Mouse (Mus musculus): ENCODE measurements around the gene Hspa1a. TPM values are rescaled to one million over a fixed set of nuclear protein-coding genes. Genes with fewer than 3 reads are reported as not detected.

Hspa1a gene
- polyA plus RNA-seq, 1 experiment from 2014 or later: 4.4 TPM

GRCm38 (mm10) chr17:34934031-34934430, 37.9 kb downstream of the Hspa1a start:
- 69% methylated on average over 24 of the region's 24 CpGs for WGBS
- Histone ChIP-seq H3K9me3 (no peaks in the 10 kb centered on the region), H3K4me3 (no peak overlapping the region), H3K27ac (no peak overlapping the region), H3K4me2 (replicated peaks) (no peak overlapping the region), H3K4me1 (peaks cover 11% of the 10 kb centered on the region), H3K9ac (no peak overlapping the region; the same call in 1 of the 2 replicates), H3K36me3 (peaks cover 18% of the 10 kb centered on the region), H3K27me3 (no peaks in the 10 kb centered on the region)
- ATAC-seq (ENCODE audit: low FRiP score, low read depth): no peak

- peak overlapping the region; percentile 84 for H3K9ac ChIP-seq
- H3K27me3 ChIP-seq: no peaks in the 10 kb centered on the region
- WGBS: 83% methylated on average over 8 of the region's 8 CpGs
- H3K36me3 ChIP-seq: peaks cover 18% of the 10 kb centered on the region
- no peaks in the 10 kb centered on the region for H3K9me3 ChIP-seq
- peak overlapping the region; percentile 77 for H3K4me3 ChIP-seq
- peak overlapping the region; percentile 99 for H3K4me2 ChIP-seq (replicated peaks)
- no peak overlapping the region for H3K27ac ChIP-seq
- H3K4me1 ChIP-seq: peaks cover 11% of the 10 kb centered on the region
- no peak for ATAC-seq (ENCODE audit: low FRiP score, low read depth)
Measured at GRCm38 (mm10) chr17:34932287-34932686, 39.7 kb downstream of the Hspa1a start.

- H3K4me3 ChIP-seq: peak overlapping the region; percentile 77
- no peaks in the 10 kb centered on the region for H3K9me3 ChIP-seq
- no peaks in the 10 kb centered on the region for H3K27me3 ChIP-seq
- H3K9ac ChIP-seq: peak overlapping the region; percentile 84
- H3K27ac ChIP-seq: no peak overlapping the region
- H3K4me1 ChIP-seq: peaks cover 11% of the 10 kb centered on the region
- peak overlapping the region; percentile 99 for H3K4me2 ChIP-seq (replicated peaks)
- ATAC-seq (ENCODE audit: low FRiP score, low read depth): no peak
- 12% methylated on average over 14 of the region's 14 CpGs for WGBS
- H3K36me3 ChIP-seq: peaks cover 18% of the 10 kb centered on the region
Measured at GRCm38 (mm10) chr17:34931735-34932098, 40.2 kb downstream of the Hspa1a start.

- no peaks in the 10 kb centered on the region for H3K27me3 ChIP-seq
- no peaks in the 10 kb centered on the region for H3K9me3 ChIP-seq
- peaks cover 18% of the 10 kb centered on the region for H3K36me3 ChIP-seq
- H3K27ac ChIP-seq: no peak within 1 kb of the TSS
- peak within 1 kb of the TSS; percentile 77 for H3K4me3 ChIP-seq
- ATAC-seq (ENCODE audit: low FRiP score, low read depth): peak; percentile 97
- H3K4me1 ChIP-seq: peaks cover 11% of the 10 kb centered on the region
- WGBS: under 1% methylated on average over 38 of the region's 38 CpGs
- peak within 1 kb of the TSS; percentile 99 for H3K4me2 ChIP-seq (replicated peaks)
- peak within 1 kb of the TSS; percentile 84 for H3K9ac ChIP-seq
Measured at GRCm38 (mm10) chr17:34931061-34931734, 40.8 kb downstream of the Hspa1a start, which contains the start of gene Neu1. Neu1 (plus strand) TSS chr17:34931253.

GRCm38 (mm10) chr17:34928841-34929240, 43.1 kb downstream of the Hspa1a start:
- Histone ChIP-seq H3K4me1 (peaks cover 11% of the 10 kb centered on the region), H3K9me3 (no peaks in the 10 kb centered on the region), H3K9ac (no peak overlapping the region), H3K4me2 (replicated peaks) (no peak overlapping the region), H3K27ac (no peak overlapping the region), H3K36me3 (peaks cover 3% of the 10 kb centered on the region; the same call in 1 of the 2 replicates), H3K4me3 (no peak overlapping the region), H3K27me3 (no peaks in the 10 kb centered on the region)
- ATAC-seq (ENCODE audit: low FRiP score, low read depth): no peak
- WGBS: 68% methylated on average over 4 of the region's 4 CpGs

- Histone ChIP-seq H3K4me1 (peaks cover 10% of the 10 kb centered on the region), H3K9ac (no peak overlapping the region), H3K4me3 (no peak overlapping the region), H3K27me3 (no peaks in the 10 kb centered on the region), H3K27ac (no peak overlapping the region), H3K36me3 (no peaks in the 10 kb centered on the region), H3K9me3 (no peaks in the 10 kb centered on the region), H3K4me2 (replicated peaks) (no peak overlapping the region)
- 84% methylated on average over 18 of the region's 18 CpGs for WGBS
- ATAC-seq (ENCODE audit: low FRiP score, low read depth): no peak
Measured at GRCm38 (mm10) chr17:34927306-34928019, 44.5 kb downstream of the Hspa1a start.

- Histone ChIP-seq H3K27me3 (no peaks in the 10 kb centered on the region), H3K4me2 (replicated peaks) (no peak overlapping the region), H3K9ac (no peak overlapping the region), H3K9me3 (no peaks in the 10 kb centered on the region), H3K27ac (no peak overlapping the region), H3K4me3 (no peak overlapping the region), H3K36me3 (no peaks in the 10 kb centered on the region), H3K4me1 (no peaks in the 10 kb centered on the region)
- WGBS: 67% methylated on average over 4 of the region's 5 CpGs
- no peak for ATAC-seq (ENCODE audit: low FRiP score, low read depth)
Measured at GRCm38 (mm10) chr17:34924258-34924657, 47.7 kb downstream of the Hspa1a start.

GRCm38 (mm10) chr17:34922939-34923338, 49.0 kb downstream of the Hspa1a start:
- no peak overlapping the region for H3K9ac ChIP-seq
- H3K27me3 ChIP-seq: no peaks in the 10 kb centered on the region
- H3K4me1 ChIP-seq: no peaks in the 10 kb centered on the region
- H3K36me3 ChIP-seq: no peaks in the 10 kb centered on the region
- no peaks in the 10 kb centered on the region for H3K9me3 ChIP-seq
- no peak for ATAC-seq (ENCODE audit: low FRiP score, low read depth)
- H3K4me2 ChIP-seq (replicated peaks): no peak overlapping the region
- H3K27ac ChIP-seq: no peak overlapping the region
- H3K4me3 ChIP-seq: no peak overlapping the region
- 46% methylated on average over 6 of the region's 6 CpGs for WGBS

Other genes with a start within 250 kb of the Hspa1a start
- gene C4b, start 228.3 kb downstream of the Hspa1a start, polyA plus RNA-seq (2015; fragmentation: Nextera tagmentation; extraction: Ambion mirVana): 0.06 and 0.17 TPM in 2 replicates
- 0.18 TPM in 1 of 2 replicates, not detected in the other for gene Cyp21a1, start 167.6 kb downstream of the Hspa1a start, polyA plus RNA-seq (2015; fragmentation: Nextera tagmentation; extraction: Ambion mirVana)
- 28.2 and 28.7 TPM in 2 replicates for gene Stk19, start 135.2 kb downstream of the Hspa1a start, polyA plus RNA-seq (2015; fragmentation: Nextera tagmentation; extraction: Ambion mirVana)
- gene Dxo, start 135.1 kb downstream of the Hspa1a start, polyA plus RNA-seq (2015; fragmentation: Nextera tagmentation; extraction: Ambion mirVana): 62.8 and 74.3 TPM in 2 replicates
- 54.0 and 55.2 TPM in 2 replicates for gene Skiv2l, start 121.9 kb downstream of the Hspa1a start, polyA plus RNA-seq (2015; fragmentation: Nextera tagmentation; extraction: Ambion mirVana)
- gene Nelfe, start 121.8 kb downstream of the Hspa1a start, polyA plus RNA-seq (2015; fragmentation: Nextera tagmentation; extraction: Ambion mirVana): 114 and 126 TPM in 2 replicates
- 1.9 and 2.0 TPM in 2 replicates for gene Cfb, start 109.6 kb downstream of the Hspa1a start, polyA plus RNA-seq (2015; fragmentation: Nextera tagmentation; extraction: Ambion mirVana)
- gene Zbtb12, start 92.7 kb downstream of the Hspa1a start, polyA plus RNA-seq (2015; fragmentation: Nextera tagmentation; extraction: Ambion mirVana): 5.4 TPM in 2 replicates
- not detected in 2 replicates for gene Gm20547, start 90.1 kb downstream of the Hspa1a start, polyA plus RNA-seq (2015; fragmentation: Nextera tagmentation; extraction: Ambion mirVana)
- 1.6 and 2.4 TPM in 2 replicates for gene C2, start 73.9 kb downstream of the Hspa1a start, polyA plus RNA-seq (2015; fragmentation: Nextera tagmentation; extraction: Ambion mirVana)
- gene Ehmt2, start 73.7 kb downstream of the Hspa1a start, polyA plus RNA-seq (2015; fragmentation: Nextera tagmentation; extraction: Ambion mirVana): 97.0 and 103 TPM in 2 replicates
- gene Slc44a4, start 57.7 kb downstream of the Hspa1a start, polyA plus RNA-seq (2015; fragmentation: Nextera tagmentation; extraction: Ambion mirVana): 0.14 TPM in 1 of 2 replicates, not detected in the other
- 20.0 and 21.0 TPM in 2 replicates for gene Neu1, start 40.9 kb downstream of the Hspa1a start, polyA plus RNA-seq (2015; fragmentation: Nextera tagmentation; extraction: Ambion mirVana)
- gene Hspa1b, start 12.9 kb downstream of the Hspa1a start, polyA plus RNA-seq (2015; fragmentation: Nextera tagmentation; extraction: Ambion mirVana): 0.32 and 0.43 TPM in 2 replicates
- not detected in 2 replicates for gene Gm20481, start 2.2 kb downstream of the Hspa1a start, polyA plus RNA-seq (2015; fragmentation: Nextera tagmentation; extraction: Ambion mirVana)
- 0.49 and 0.81 TPM in 2 replicates for gene Hspa1l, start 547 bp upstream of the Hspa1a start, polyA plus RNA-seq (2015; fragmentation: Nextera tagmentation; extraction: Ambion mirVana)
- 196 and 200 TPM in 2 replicates for gene Lsm2, start 9.7 kb upstream of the Hspa1a start, polyA plus RNA-seq (2015; fragmentation: Nextera tagmentation; extraction: Ambion mirVana)
- gene Vars, start 28.8 kb upstream of the Hspa1a start, polyA plus RNA-seq (2015; fragmentation: Nextera tagmentation; extraction: Ambion mirVana): 102 and 110 TPM in 2 replicates
- gene Vwa7, start 44.4 kb upstream of the Hspa1a start, polyA plus RNA-seq (2015; fragmentation: Nextera tagmentation; extraction: Ambion mirVana): 0.17 TPM in 2 replicates
- gene Sapcd1, start 55.9 kb upstream of the Hspa1a start, polyA plus RNA-seq (2015; fragmentation: Nextera tagmentation; extraction: Ambion mirVana): 7.2 and 8.2 TPM in 2 replicates
- gene Msh5, start 74.6 kb upstream of the Hspa1a start, polyA plus RNA-seq (2015; fragmentation: Nextera tagmentation; extraction: Ambion mirVana): 2.6 and 4.6 TPM in 2 replicates
- gene Clic1, start 77.8 kb upstream of the Hspa1a start, polyA plus RNA-seq (2015; fragmentation: Nextera tagmentation; extraction: Ambion mirVana): 247 and 266 TPM in 2 replicates
- 423 and 428 TPM in 2 replicates for gene Ddah2, start 86.9 kb upstream of the Hspa1a start, polyA plus RNA-seq (2015; fragmentation: Nextera tagmentation; extraction: Ambion mirVana)
- 0.15 TPM in 1 of 2 replicates, not detected in the other for gene Ly6g6c, start 93.2 kb upstream of the Hspa1a start, polyA plus RNA-seq (2015; fragmentation: Nextera tagmentation; extraction: Ambion mirVana)
- 0.29 and 0.71 TPM in 2 replicates for gene Mpig6b, start 94.0 kb upstream of the Hspa1a start, polyA plus RNA-seq (2015; fragmentation: Nextera tagmentation; extraction: Ambion mirVana)
- gene Ly6g6e, start 104.7 kb upstream of the Hspa1a start, polyA plus RNA-seq (2015; fragmentation: Nextera tagmentation; extraction: Ambion mirVana): 2.0 and 3.4 TPM in 2 replicates
- gene Ly6g6d, start 105.9 kb upstream of the Hspa1a start, polyA plus RNA-seq (2015; fragmentation: Nextera tagmentation; extraction: Ambion mirVana): 0.57 and 0.65 TPM in 2 replicates
- gene Ly6g6f, start 113.5 kb upstream of the Hspa1a start, polyA plus RNA-seq (2015; fragmentation: Nextera tagmentation; extraction: Ambion mirVana): 0.17 and 0.28 TPM in 2 replicates
- 93.1 and 94.9 TPM in 2 replicates for gene Abhd16a, start 117.1 kb upstream of the Hspa1a start, polyA plus RNA-seq (2015; fragmentation: Nextera tagmentation; extraction: Ambion mirVana)
- gene Ly6g5c, start 136.1 kb upstream of the Hspa1a start, polyA plus RNA-seq (2015; fragmentation: Nextera tagmentation; extraction: Ambion mirVana): not detected in 2 replicates
- gene Ly6g5b, start 143.3 kb upstream of the Hspa1a start, polyA plus RNA-seq (2015; fragmentation: Nextera tagmentation; extraction: Ambion mirVana): 0.91 and 1.1 TPM in 2 replicates
- gene Gpank1, start 149.3 kb upstream of the Hspa1a start, polyA plus RNA-seq (2015; fragmentation: Nextera tagmentation; extraction: Ambion mirVana): 21.3 and 21.9 TPM in 2 replicates
- gene Csnk2b, start 149.9 kb upstream of the Hspa1a start, polyA plus RNA-seq (2015; fragmentation: Nextera tagmentation; extraction: Ambion mirVana): 279 and 284 TPM in 2 replicates
- 11.7 and 13.4 TPM in 2 replicates for gene D17H6S53E, start 154.2 kb upstream of the Hspa1a start, polyA plus RNA-seq (2015; fragmentation: Nextera tagmentation; extraction: Ambion mirVana)
- 3.2 TPM in 1 of 2 replicates, not detected in the other for gene Apom, start 159.9 kb upstream of the Hspa1a start, polyA plus RNA-seq (2015; fragmentation: Nextera tagmentation; extraction: Ambion mirVana)
- 66.7 and 67.2 TPM in 2 replicates for gene Bag6, start 163.0 kb upstream of the Hspa1a start, polyA plus RNA-seq (2015; fragmentation: Nextera tagmentation; extraction: Ambion mirVana)
- 217 and 227 TPM in 2 replicates for gene Prrc2a, start 192.7 kb upstream of the Hspa1a start, polyA plus RNA-seq (2015; fragmentation: Nextera tagmentation; extraction: Ambion mirVana)
- gene Aif1, start 203.9 kb upstream of the Hspa1a start, polyA plus RNA-seq (2015; fragmentation: Nextera tagmentation; extraction: Ambion mirVana): 9.0 and 10.2 TPM in 2 replicates
- 10.1 and 12.1 TPM in 2 replicates for gene Lst1, start 216.3 kb upstream of the Hspa1a start, polyA plus RNA-seq (2015; fragmentation: Nextera tagmentation; extraction: Ambion mirVana)
- 0.99 and 1.3 TPM in 2 replicates for gene Ltb, start 222.3 kb upstream of the Hspa1a start, polyA plus RNA-seq (2015; fragmentation: Nextera tagmentation; extraction: Ambion mirVana)
- gene Tnf, start 229.9 kb upstream of the Hspa1a start, polyA plus RNA-seq (2015; fragmentation: Nextera tagmentation; extraction: Ambion mirVana): 0.27 and 0.36 TPM in 2 replicates
- not detected in 2 replicates for gene Lta, start 233.2 kb upstream of the Hspa1a start, polyA plus RNA-seq (2015; fragmentation: Nextera tagmentation; extraction: Ambion mirVana)
- gene Gm16181, start 248.7 kb upstream of the Hspa1a start, polyA plus RNA-seq (2015; fragmentation: Nextera tagmentation; extraction: Ambion mirVana): 0.40 and 0.60 TPM in 2 replicates